Mouse (Mus musculus) 3134 (cell line): Measurements from ENCODE around the gene B3galnt2.
"Not testable (repeated sequence)": the region's sequence is repeated elsewhere in the genome, so short reads cannot be mapped to it uniquely, and the experiment has no call there.

Experiments
- DNase-seq: peaks from one replicate; pipeline ENCODE4 v3.0.0-alpha.2; 2011; ENCODE audit warnings: low spot score; ENCODE audit not compliant: insufficient read length; ENCODE audit errors: extremely low read depth

The B3galnt2 gene

GRCm38 (mm10) chr13:13953874-13954832 is at the start of gene B3galnt2:
B3galnt2 (plus strand) TSS chr13:13954469.
- DNase-seq = peak; percentile 99

- DNase-seq = no peak
These were observed 42.9 kb upstream of the B3galnt2 start for GRCm38 (mm10) chr13:13911341-13911740.

- DNase-seq = no peak
These were observed 34.9 kb upstream of the B3galnt2 start for GRCm38 (mm10) chr13:13919396-13919795.

GRCm38 (mm10) chr13:13922526-13922925 is 31.7 kb upstream of the B3galnt2 start:
- no peak for DNase-seq

- no peak for DNase-seq
These were observed 24.3 kb upstream of the B3galnt2 start for GRCm38 (mm10) chr13:13929982-13930381.

- no peak for DNase-seq
These were observed 662 bp downstream of the B3galnt2 start for GRCm38 (mm10) chr13:13954931-13955330.

GRCm38 (mm10) chr13:13956686-13957085 is 2.4 kb downstream of the B3galnt2 start:
- no peak for DNase-seq

- DNase-seq = no peak
These were observed 5.9 kb downstream of the B3galnt2 start for GRCm38 (mm10) chr13:13960211-13960610.

- no peak for DNase-seq
These were observed 6.8 kb downstream of the B3galnt2 start for GRCm38 (mm10) chr13:13961046-13961445.

- no peak for DNase-seq
These were observed 11.2 kb downstream of the B3galnt2 start for GRCm38 (mm10) chr13:13965388-13965964.

- no peak for DNase-seq
These were observed 11.9 kb downstream of the B3galnt2 start for GRCm38 (mm10) chr13:13966172-13966571.

GRCm38 (mm10) chr13:13968629-13969111 is 14.4 kb downstream of the B3galnt2 start:
- DNase-seq = peak; percentile 55

GRCm38 (mm10) chr13:13969796-13970195 is 15.5 kb downstream of the B3galnt2 start:
- no peak for DNase-seq

- DNase-seq = not testable (repeated sequence)
These were observed 27.6 kb downstream of the B3galnt2 start for GRCm38 (mm10) chr13:13981842-13982241.

- DNase-seq = no peak
These were observed 29.3 kb downstream of the B3galnt2 start for GRCm38 (mm10) chr13:13983523-13983922.

- DNase-seq = no peak
These were observed 34.9 kb downstream of the B3galnt2 start for GRCm38 (mm10) chr13:13989135-13989534.

GRCm38 (mm10) chr13:13990391-13990790 is 36.1 kb downstream of the B3galnt2 start:
- no peak for DNase-seq

GRCm38 (mm10) chr13:13993041-13993440 is 38.8 kb downstream of the B3galnt2 start:
- DNase-seq = no peak

- no peak for DNase-seq
These were observed 40.8 kb downstream of the B3galnt2 start for GRCm38 (mm10) chr13:13995046-13995445.

- no peak for DNase-seq
These were observed 43.2 kb downstream of the B3galnt2 start for GRCm38 (mm10) chr13:13997476-13997875.

GRCm38 (mm10) chr13:14002706-14003105 is 48.4 kb downstream of the B3galnt2 start:
- no peak for DNase-seq

- no peak for DNase-seq
These were observed 49.8 kb downstream of the B3galnt2 start for GRCm38 (mm10) chr13:14004086-14004485.
